Mouse (Mus musculus): Measurements from ENCODE around the gene Klhl8. TPM values are rescaled to one million over a fixed set of nuclear protein-coding genes. Genes with fewer than 3 reads are reported as not detected.
"Not testable (repeated sequence)": the region's sequence is repeated elsewhere in the genome, so short reads cannot be mapped to it uniquely, and the experiment has no call there.

The Klhl8 gene
- polyA plus RNA-seq, 1 experiment from 2014 or later: 13.3 TPM

DNA sequence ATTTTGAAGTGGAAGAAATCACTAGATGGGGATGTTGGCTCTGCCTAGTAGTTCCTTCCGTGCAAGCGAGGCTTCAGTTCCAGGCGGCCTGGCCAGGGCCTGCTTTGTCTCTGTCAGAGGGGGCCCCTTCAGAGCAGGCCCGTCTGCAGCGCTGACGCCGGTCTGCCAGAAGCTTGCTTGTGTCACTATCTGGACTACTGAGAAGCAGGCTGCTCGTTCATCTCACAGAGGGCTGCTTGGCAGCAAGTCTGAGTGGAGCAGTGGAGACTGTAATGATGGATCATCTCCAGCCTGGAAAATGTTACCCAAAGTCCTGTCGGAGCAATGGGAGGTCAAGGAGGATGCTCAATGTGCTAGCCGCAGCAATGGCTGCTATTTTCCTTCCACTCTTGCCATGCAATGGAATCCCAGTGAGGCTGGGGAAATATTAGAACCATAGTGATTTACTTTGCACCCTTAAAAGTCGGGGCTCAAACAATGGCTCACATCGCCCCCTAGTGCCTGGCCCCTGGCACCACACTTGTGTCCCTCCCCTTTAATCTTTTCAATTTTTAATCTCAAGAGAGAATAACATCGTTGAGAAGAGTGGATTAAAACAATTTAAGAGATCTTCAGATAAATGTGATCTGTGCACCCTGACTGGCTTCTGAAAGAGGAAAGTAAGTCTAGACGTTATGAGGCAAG is 26.0 kb upstream of the Klhl8 start:
- WGBS: 60% methylated on average over 14 of the region's 14 CpGs
- H3K9ac ChIP-seq (ENCODE audit: low read depth, low read length): no peak overlapping the region
- H3K4me2 ChIP-seq (replicated peaks; ENCODE audit: low read depth, low read length): no peak overlapping the region
- H3K4me1 ChIP-seq (ENCODE audit: control insufficient read depth, insufficient read depth, low read length): no peaks in the 10 kb centered on the region
- no peaks in the 10 kb centered on the region for H3K27me3 ChIP-seq (ENCODE audit: control insufficient read depth, insufficient read depth, low read length)
- peaks cover 5% of the 10 kb centered on the region; the same call in 1 of the 2 replicates for H3K9me3 ChIP-seq (ENCODE audit: control insufficient read depth, low read length)
- no peak overlapping the region for H3K4me3 ChIP-seq (ENCODE audit: low read length)
- no peak for ATAC-seq (ENCODE audit: low FRiP score, low TSS enrichment)
- H3K36me3 ChIP-seq (ENCODE audit: control insufficient read depth, insufficient read depth, low read length): no peaks in the 10 kb centered on the region
- H3K27ac ChIP-seq (ENCODE audit: low read depth, low read length): no peak overlapping the region

DNA sequence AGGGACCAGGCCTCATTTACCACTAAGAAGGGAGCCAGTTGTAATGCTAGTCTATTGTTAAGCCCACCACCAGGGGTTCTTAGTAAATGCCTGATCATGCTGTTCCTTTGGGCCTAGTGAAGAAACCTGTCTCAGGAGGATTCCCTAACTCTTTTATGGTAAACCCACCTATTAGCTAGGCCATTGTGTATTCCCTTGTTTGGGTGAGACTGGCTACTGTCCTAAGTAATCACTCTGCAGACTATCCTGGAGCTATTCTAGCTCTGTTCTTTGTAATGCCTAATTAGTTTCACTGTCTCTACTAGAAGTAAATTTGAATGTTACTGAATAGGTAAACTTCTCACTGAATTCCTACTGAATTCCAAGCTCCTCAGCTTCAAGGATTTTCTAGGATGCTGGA is 20.9 kb upstream of the Klhl8 start:
- H3K4me2 ChIP-seq (replicated peaks; ENCODE audit: low read depth, low read length); ATAC-seq (ENCODE audit: low FRiP score, low TSS enrichment); H3K36me3 ChIP-seq (ENCODE audit: control insufficient read depth, insufficient read depth, low read length); H3K9me3 ChIP-seq (ENCODE audit: control insufficient read depth, low read length); H3K27ac ChIP-seq (ENCODE audit: low read depth, low read length); H3K4me3 ChIP-seq (ENCODE audit: low read length); H3K4me1 ChIP-seq (ENCODE audit: control insufficient read depth, insufficient read depth, low read length); H3K27me3 ChIP-seq (ENCODE audit: control insufficient read depth, insufficient read depth, low read length); H3K9ac ChIP-seq (ENCODE audit: low read depth, low read length): not testable (repeated sequence)

DNA sequence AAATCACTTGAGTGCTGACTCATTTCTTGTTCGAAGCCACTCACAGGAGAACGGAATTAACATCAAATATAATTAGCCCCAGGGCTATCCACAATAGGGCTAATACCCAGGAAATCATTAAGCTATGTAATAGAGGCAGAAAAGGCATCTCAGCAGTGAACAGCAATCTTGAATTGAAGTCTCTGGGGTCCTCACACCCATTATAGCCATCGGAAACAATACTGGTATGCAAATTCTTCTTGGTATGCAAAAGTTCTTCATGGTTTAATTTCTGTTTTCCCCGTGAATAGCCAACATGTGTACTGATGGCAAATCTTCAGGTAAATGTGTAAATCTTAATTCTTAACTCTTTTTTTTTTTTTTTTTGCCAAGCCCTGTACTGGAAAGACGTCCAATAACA is 19.5 kb upstream of the Klhl8 start:
- Histone ChIP-seq H3K9me3 (ENCODE audit: control insufficient read depth, low read length) (peaks cover 5% of the 10 kb centered on the region; the same call in 1 of the 2 replicates), H3K36me3 (ENCODE audit: control insufficient read depth, insufficient read depth, low read length) (no peaks in the 10 kb centered on the region), H3K4me1 (ENCODE audit: control insufficient read depth, insufficient read depth, low read length) (peaks cover 7% of the 10 kb centered on the region; the same call in 1 of the 2 replicates), H3K27ac (ENCODE audit: low read depth, low read length) (no peak overlapping the region), H3K9ac (ENCODE audit: low read depth, low read length) (no peak overlapping the region), H3K4me2 (replicated peaks; ENCODE audit: low read depth, low read length) (no peak overlapping the region), H3K27me3 (ENCODE audit: control insufficient read depth, insufficient read depth, low read length) (no peaks in the 10 kb centered on the region), H3K4me3 (ENCODE audit: low read length) (no peak overlapping the region)
- WGBS: 74% methylated on average over 5 of the region's 5 CpGs
- ATAC-seq (ENCODE audit: low FRiP score, low TSS enrichment): no peak

DNA sequence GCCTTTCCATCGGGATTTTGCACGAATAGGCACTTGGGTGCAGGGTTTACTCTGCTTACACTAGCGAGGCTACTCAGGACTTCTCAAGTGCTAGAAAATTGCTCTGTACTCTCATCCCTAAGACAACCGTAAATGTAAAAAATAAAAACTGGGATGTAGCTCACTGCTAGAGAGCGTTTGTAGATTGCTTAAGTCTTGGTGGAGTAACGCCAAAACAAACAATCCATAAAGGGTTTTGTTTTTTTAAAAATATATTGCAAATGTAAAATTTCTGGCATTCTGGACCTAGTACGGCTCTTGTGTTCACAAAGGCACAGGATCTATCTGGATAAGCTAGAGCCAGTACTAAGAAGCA is 17.1 kb upstream of the Klhl8 start:
- Histone ChIP-seq H3K4me3 (ENCODE audit: low read length) (no peak overlapping the region; the same call in 1 of the 2 replicates), H3K36me3 (ENCODE audit: control insufficient read depth, insufficient read depth, low read length) (no peaks in the 10 kb centered on the region), H3K9ac (ENCODE audit: low read depth, low read length) (no peak overlapping the region), H3K27ac (ENCODE audit: low read depth, low read length) (0 out of 2 replicates have a peak overlapping the region, but pooled peaks have one; percentile 30), H3K9me3 (ENCODE audit: control insufficient read depth, low read length) (peaks cover 5% of the 10 kb centered on the region; the same call in 1 of the 2 replicates), H3K27me3 (ENCODE audit: control insufficient read depth, insufficient read depth, low read length) (no peaks in the 10 kb centered on the region), H3K4me2 (replicated peaks; ENCODE audit: low read depth, low read length) (peak overlapping the region; percentile 53), H3K4me1 (ENCODE audit: control insufficient read depth, insufficient read depth, low read length) (peaks cover 7% of the 10 kb centered on the region; the same call in 1 of the 2 replicates)
- no peak for ATAC-seq (ENCODE audit: low FRiP score, low TSS enrichment)
- WGBS: 64% methylated on average over 7 of the region's 7 CpGs

DNA sequence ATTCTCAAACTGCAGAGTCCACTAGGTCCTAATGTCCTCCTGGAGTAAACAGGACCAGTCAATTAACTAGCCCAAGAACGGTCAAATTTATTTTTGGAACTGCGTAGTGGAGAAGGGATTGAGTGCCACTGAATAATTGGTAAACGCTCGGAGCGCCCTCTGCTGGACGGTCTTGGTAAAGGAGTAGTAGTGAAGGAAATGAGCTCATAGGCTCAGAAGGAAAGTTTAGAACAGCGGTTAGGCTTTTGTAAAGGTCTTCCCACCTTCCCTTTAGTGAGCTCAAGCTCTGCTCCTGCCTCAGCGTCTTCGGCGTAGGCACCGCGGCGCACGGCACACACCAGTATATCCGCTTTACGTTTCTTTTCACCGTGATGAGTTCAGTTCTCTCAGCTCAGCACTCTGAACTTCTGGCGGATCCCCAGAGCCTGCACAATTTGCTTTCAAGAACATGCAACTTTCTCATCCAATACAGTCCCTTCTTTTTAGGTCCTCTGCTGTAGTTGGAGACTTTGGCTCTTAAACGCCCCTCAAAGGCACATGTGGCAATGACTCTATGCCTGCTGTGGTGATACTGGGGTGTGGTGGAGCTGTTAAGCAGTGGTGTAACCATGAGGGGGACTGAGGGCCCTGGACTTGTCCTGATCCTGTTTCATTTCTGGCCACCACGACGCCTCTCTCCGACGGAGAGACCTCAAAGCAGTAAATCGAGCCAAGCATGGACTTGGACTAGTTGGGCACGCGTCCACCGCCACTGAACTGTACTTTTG is 16.6 kb upstream of the Klhl8 start:
- Histone ChIP-seq H3K9ac (ENCODE audit: low read depth, low read length) (peak overlapping the region; percentile 51; the same call in 1 of the 2 replicates), H3K4me2 (replicated peaks; ENCODE audit: low read depth, low read length) (peak overlapping the region; percentile 53), H3K9me3 (ENCODE audit: control insufficient read depth, low read length) (peaks cover under 1% of the 10 kb centered on the region; the same call in 1 of the 2 replicates), H3K36me3 (ENCODE audit: control insufficient read depth, insufficient read depth, low read length) (no peaks in the 10 kb centered on the region), H3K4me1 (ENCODE audit: control insufficient read depth, insufficient read depth, low read length) (peaks cover 7% of the 10 kb centered on the region; the same call in 1 of the 2 replicates), H3K27ac (ENCODE audit: low read depth, low read length) (0 out of 2 replicates have a peak overlapping the region, but pooled peaks have one; percentile 37), H3K27me3 (ENCODE audit: control insufficient read depth, insufficient read depth, low read length) (no peaks in the 10 kb centered on the region), H3K4me3 (ENCODE audit: low read length) (peak overlapping the region; percentile 29)
- WGBS: 18% methylated on average over 27 of the region's 27 CpGs
- peak; percentile 70; the same call in 1 of the 2 replicates for ATAC-seq (ENCODE audit: low FRiP score, low TSS enrichment)

DNA sequence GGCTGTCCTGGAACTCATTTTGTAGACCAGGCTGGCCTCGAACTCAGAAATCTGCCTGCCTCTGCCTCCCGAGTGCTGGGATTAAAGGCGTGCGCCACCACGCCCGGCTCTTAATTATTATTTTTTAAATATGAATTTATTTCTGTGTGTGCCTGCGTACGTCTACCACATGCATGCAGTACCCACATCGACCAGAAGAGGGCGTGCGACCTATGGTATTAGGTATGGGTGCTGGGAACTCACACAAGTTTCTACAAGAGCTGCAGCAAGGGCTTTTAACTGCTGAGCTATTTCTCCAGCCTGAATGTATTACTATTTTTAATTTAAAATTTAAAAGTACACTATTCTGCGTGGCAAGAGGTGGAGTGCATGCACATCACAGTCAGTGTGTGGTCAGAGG is 15.3 kb upstream of the Klhl8 start:
- H3K4me1 ChIP-seq (ENCODE audit: control insufficient read depth, insufficient read depth, low read length): peaks cover 7% of the 10 kb centered on the region; the same call in 1 of the 2 replicates
- H3K4me2 ChIP-seq (replicated peaks; ENCODE audit: low read depth, low read length): no peak overlapping the region
- 73% methylated on average over 12 of the region's 12 CpGs for WGBS
- no peak overlapping the region for H3K4me3 ChIP-seq (ENCODE audit: low read length)
- no peak overlapping the region for H3K27ac ChIP-seq (ENCODE audit: low read depth, low read length)
- H3K27me3 ChIP-seq (ENCODE audit: control insufficient read depth, insufficient read depth, low read length): no peaks in the 10 kb centered on the region
- no peaks in the 10 kb centered on the region for H3K36me3 ChIP-seq (ENCODE audit: control insufficient read depth, insufficient read depth, low read length)
- no peak overlapping the region for H3K9ac ChIP-seq (ENCODE audit: low read depth, low read length)
- ATAC-seq (ENCODE audit: low FRiP score, low TSS enrichment): no peak
- no peaks in the 10 kb centered on the region for H3K9me3 ChIP-seq (ENCODE audit: control insufficient read depth, low read length)

DNA sequence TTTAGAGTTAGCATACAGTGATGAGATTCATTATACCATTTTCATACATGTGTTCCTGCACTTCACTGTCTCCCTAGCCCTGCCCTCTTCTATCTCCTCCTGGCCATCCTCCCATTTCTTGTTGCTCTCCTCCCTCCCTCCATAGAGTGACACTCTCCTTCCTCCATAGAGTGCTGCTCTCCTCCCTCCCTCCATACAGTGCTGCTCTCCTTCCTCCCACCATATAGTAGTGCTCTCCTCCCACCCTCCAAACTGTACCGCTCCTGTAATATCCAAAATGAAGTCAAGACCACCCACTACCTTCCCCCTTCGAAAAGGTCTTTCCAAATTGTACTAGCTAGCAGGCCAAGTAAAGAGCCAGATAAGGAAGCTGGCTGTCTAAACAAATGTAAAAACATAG is 12.7 kb upstream of the Klhl8 start:
- Histone ChIP-seq H3K27ac (ENCODE audit: low read depth, low read length) (no peak overlapping the region), H3K9ac (ENCODE audit: low read depth, low read length) (no peak overlapping the region), H3K27me3 (ENCODE audit: control insufficient read depth, insufficient read depth, low read length) (no peaks in the 10 kb centered on the region), H3K4me1 (ENCODE audit: control insufficient read depth, insufficient read depth, low read length) (peaks cover 7% of the 10 kb centered on the region; the same call in 1 of the 2 replicates), H3K36me3 (ENCODE audit: control insufficient read depth, insufficient read depth, low read length) (no peaks in the 10 kb centered on the region), H3K4me3 (ENCODE audit: low read length) (no peak overlapping the region), H3K9me3 (ENCODE audit: control insufficient read depth, low read length) (no peaks in the 10 kb centered on the region), H3K4me2 (replicated peaks; ENCODE audit: low read depth, low read length) (no peak overlapping the region)
- ATAC-seq (ENCODE audit: low FRiP score, low TSS enrichment): no peak
- WGBS: 83% methylated on average over 2 of the region's 2 CpGs

DNA sequence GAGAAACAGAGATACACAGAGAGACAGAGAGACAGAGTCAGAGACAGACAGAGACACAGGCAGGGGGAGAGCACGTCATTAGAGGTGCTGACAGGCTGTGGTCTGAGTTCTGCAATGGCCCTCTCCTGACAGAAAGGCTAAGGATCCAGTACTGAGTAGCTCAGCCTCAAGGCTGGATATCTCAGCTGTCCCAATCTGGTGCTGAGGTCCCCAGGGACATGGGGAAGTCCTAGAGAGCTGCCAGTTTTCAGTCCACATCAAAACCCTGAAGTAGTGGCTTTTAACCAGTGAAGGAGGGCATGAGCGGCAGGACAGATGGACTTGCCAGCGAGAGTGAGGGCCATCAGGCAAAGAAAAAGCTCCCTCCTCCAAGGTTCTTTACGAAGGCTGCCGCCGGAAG is 12.0 kb upstream of the Klhl8 start:
- ATAC-seq (ENCODE audit: low FRiP score, low TSS enrichment): no peak
- Histone ChIP-seq H3K9ac (ENCODE audit: low read depth, low read length) (no peak overlapping the region), H3K9me3 (ENCODE audit: control insufficient read depth, low read length) (no peaks in the 10 kb centered on the region), H3K4me2 (replicated peaks; ENCODE audit: low read depth, low read length) (no peak overlapping the region), H3K4me1 (ENCODE audit: control insufficient read depth, insufficient read depth, low read length) (peaks cover 4% of the 10 kb centered on the region; the same call in 1 of the 2 replicates), H3K27me3 (ENCODE audit: control insufficient read depth, insufficient read depth, low read length) (no peaks in the 10 kb centered on the region), H3K27ac (ENCODE audit: low read depth, low read length) (no peak overlapping the region), H3K4me3 (ENCODE audit: low read length) (no peak overlapping the region), H3K36me3 (ENCODE audit: control insufficient read depth, insufficient read depth, low read length) (no peaks in the 10 kb centered on the region)
- WGBS: 81% methylated on average over 6 of the region's 6 CpGs

DNA sequence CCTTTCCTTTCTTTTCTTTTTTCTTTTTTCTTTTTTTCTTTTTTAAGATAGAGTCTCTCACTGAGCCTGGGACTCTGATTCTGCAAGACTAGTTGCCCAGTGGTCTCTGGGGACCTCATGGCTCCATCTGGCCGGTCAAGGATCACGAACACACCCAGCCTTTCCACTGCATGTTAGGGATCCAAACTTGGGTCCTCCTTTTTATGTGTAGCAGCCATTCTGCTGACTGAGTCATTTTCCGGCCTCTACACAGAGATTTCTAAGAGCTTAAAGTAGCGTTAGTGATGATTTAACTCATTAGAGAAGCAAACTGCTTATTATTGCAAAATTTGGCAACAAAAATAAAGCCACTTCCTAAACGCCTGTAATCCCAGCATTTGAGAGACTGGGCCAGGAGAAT is 11.4 kb upstream of the Klhl8 start:
- Histone ChIP-seq H3K4me3 (ENCODE audit: low read length) (no peak overlapping the region), H3K4me1 (ENCODE audit: control insufficient read depth, insufficient read depth, low read length) (peaks cover under 1% of the 10 kb centered on the region; the same call in 1 of the 2 replicates), H3K27me3 (ENCODE audit: control insufficient read depth, insufficient read depth, low read length) (no peaks in the 10 kb centered on the region), H3K9me3 (ENCODE audit: control insufficient read depth, low read length) (no peaks in the 10 kb centered on the region), H3K9ac (ENCODE audit: low read depth, low read length) (no peak overlapping the region), H3K27ac (ENCODE audit: low read depth, low read length) (no peak overlapping the region), H3K36me3 (ENCODE audit: control insufficient read depth, insufficient read depth, low read length) (no peaks in the 10 kb centered on the region), H3K4me2 (replicated peaks; ENCODE audit: low read depth, low read length) (no peak overlapping the region)
- ATAC-seq (ENCODE audit: low FRiP score, low TSS enrichment): no peak
- 64% methylated on average over 5 of the region's 5 CpGs for WGBS

Data from kidney, embryonic 14.5 days (tissue).